Mouse (Mus musculus) G1E (cell line): ENCODE data around the gene Ubxn10.

ENCODE experiments used
- CTCF ChIP-seq: IDR thresholded peaks from 2 replicates; pipeline ENCODE4 v1.5.1; 2012; ENCODE audit warnings: low read depth, low read length, inconsistent platforms, mixed read lengths
- GATA1 ChIP-seq: IDR thresholded peaks from 2 replicates; pipeline ENCODE4 v1.6.1; 2012; ENCODE audit warnings: borderline replicate concordance, low read length, inconsistent platforms, mixed read lengths
- POLR2AphosphoS5 ChIP-seq: IDR thresholded peaks from 2 replicates; pipeline ENCODE4 v1.6.1; 2012; ENCODE audit warnings: low read depth, low read length, inconsistent platforms; ENCODE audit not compliant: insufficient replicate concordance
- TAL1 ChIP-seq: conservative IDR thresholded peaks from 2 replicates; pipeline ENCODE4 v1.6.1; 2012; ENCODE audit warnings: low read depth, low read length, inconsistent platforms, mixed read lengths

DNA sequence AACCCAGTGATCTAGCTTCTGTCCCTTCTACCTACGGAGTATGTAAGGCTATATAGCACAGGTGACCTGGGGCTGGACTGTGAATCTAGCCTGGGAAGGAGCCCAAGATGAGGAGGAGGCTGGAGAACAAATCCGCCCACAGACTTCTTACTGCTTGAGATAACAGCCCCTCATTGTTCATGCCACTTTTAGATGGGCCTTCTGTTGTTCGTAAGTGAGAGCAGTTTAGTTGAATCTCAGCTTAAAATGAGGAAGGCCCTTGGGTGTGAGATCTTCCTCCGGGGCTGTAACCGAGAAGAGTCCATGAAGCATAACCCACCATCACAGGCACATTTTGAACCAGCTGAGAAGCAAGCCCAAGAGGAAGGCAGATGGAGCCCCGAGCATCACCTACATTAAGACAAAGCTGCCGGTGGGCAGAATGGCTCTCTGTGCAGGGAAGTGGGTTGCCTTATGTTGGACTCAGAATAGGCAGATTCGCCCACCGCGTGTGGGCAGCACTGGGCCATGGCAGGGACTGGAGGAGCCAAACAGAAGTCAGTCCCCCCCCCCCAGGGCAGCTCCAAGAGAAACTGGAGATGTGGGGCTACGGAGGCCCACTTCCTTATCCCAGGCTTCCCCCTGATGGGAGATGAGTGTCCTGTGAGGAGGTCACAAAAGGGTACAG is 76.9 kb downstream of the Ubxn10 start:
- TF ChIP-seq CTCF (no peak), GATA1 (no peak), TAL1 (no peak), POLR2AphosphoS5 (no peak)
